Mouse (Mus musculus): ENCODE data around the gene Ms4a4c. TPM values are rescaled to one million over a fixed set of nuclear protein-coding genes. Genes with fewer than 3 reads are reported as not detected.

The Ms4a4c gene
- not detected for total RNA-seq (2021)
- long read RNA-seq, experiment 1, result 0 reads
- long read RNA-seq, experiment 2, result 0 reads

- no peak within 1 kb of the TSS for H3K27ac ChIP-seq
- no peak for TF ChIP-seq CTCF (conservative IDR thresholded peaks at IDR 0.05)
- no peak for DNase-seq (ENCODE audit: low spot score in 2 of 2)
- no peak within 1 kb of the TSS for H3K4me3 ChIP-seq
Observed at GRCm38 (mm10) chr19:11404527-11404926, at the start of gene Ms4a4c. Gene Ms4a4c (plus strand): TSS chr19:11404770.

DNA sequence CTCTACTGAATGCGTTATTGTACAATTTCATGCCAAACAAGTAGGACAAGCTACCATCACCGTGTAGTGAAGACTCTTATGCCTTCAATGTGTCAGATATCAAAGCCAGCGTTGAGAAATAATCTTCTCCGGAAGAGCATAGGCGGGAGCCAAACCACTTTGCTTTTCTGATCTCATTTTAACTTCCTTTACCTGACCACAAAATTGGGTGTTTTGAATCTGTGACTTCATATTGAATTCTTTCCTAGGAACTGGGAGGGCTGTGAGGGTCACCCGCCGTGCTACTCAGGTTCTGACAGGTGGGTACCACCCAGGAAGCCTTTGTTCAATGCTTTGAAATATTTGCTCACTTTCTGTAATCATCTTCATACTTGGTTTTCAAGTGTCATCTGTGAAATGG lies 48.8 kb upstream of the Ms4a4c start:
- H3K27ac ChIP-seq, result no peak overlapping the region

DNA sequence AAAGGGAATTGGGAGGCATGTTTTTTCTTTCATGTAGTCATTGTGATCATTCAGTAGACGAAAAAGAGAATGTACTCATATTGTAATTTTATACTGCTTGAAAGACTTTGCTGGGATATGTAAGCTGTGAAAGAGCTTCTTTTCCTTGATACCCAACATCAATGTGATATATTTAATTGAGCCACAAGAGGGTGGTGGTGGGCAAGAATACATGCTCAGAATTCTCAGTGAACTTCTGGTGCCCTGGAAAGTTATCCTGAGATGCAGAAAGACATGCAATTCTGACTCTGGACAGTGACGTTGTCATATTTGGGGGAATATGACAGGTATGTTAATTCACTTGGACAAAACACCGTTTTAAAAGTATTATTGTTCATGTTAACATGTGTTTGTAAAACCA lies 44.5 kb upstream of the Ms4a4c start:
- Histone ChIP-seq H3K4me3 (no peak overlapping the region), H3K27ac (no peak overlapping the region)
- TF ChIP-seq CTCF (conservative IDR thresholded peaks at IDR 0.05), result peak; percentile 75
- DNase-seq (ENCODE audit: low spot score in 2 of 2), result peak in 1 of 2 experiments; percentile 36

More for the DNA sequence above, 48.8 kb upstream of the Ms4a4c start:
- no peak for TF ChIP-seq CTCF (conservative IDR thresholded peaks at IDR 0.05)
- H3K4me3 ChIP-seq, result no peak overlapping the region
- DNase-seq (ENCODE audit: low spot score in 2 of 2), result no peak

DNA sequence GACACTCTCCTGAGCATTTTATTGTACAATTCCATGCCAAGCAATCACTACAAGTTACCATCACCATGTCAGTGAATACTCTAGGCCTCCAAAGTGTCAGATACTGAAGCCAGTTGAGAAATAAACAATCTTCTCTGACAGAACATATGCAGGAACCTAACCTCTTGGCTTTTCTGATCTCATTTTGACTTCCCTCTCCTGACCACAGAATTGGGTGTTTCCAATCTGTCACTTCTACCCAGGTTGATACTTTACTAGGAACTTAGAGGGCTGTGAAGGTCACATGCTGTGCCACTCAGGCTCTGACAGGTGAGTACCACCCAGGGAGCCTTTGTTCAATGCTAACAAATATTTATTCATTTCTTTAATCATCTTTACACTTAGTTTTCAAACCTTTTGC lies 42.6 kb upstream of the Ms4a4c start:
- DNase-seq (ENCODE audit: low spot score in 2 of 2), result no peak
- no peak for TF ChIP-seq CTCF (conservative IDR thresholded peaks at IDR 0.05)
- no peak overlapping the region for H3K27ac ChIP-seq
- H3K4me3 ChIP-seq, result no peak overlapping the region

DNA sequence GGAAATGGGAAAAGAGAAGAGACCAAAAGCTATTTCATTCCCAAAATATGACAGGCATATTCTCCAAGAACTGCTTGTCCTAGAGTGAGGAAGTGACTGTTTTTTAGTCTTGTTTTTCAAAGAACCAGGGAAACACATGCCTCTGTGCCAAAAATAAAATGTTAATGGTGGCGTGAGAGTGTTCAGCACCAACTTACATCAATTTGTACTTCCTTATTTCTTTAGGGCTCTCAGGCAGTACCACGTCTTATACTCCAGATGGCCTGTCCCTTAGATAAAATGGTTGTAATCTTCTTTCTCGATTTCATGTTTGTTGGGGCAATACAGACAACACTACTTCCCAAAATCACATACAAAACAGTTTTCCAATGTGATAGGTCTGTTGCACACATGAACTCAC lies 36.3 kb upstream of the Ms4a4c start:
- TF ChIP-seq CTCF (conservative IDR thresholded peaks at IDR 0.05), result no peak
- no peak overlapping the region for H3K27ac ChIP-seq

DNA sequence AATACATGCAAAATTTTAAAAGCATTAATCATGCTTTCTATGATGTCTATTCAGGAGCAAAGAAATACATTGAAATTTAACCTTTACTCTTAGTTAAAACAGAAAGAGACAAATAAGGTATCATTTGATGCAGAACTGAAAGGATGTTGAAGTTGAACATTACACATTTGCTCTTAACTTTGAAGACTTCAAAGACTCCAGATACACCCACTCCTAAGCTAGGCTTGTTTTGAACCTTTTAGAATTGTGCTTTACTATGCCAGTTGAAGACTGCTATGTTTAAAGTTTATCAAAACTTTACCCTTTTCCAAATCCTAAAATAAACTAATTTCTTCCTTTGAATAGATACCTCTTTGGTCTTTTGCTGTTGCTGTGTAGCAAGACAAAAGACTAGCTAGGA lies 33.4 kb upstream of the Ms4a4c start:
- Histone ChIP-seq H3K27ac (no peak overlapping the region), H3K4me3 (no peak overlapping the region)
- DNase-seq (ENCODE audit: low spot score in 2 of 2), result no peak
- no peak for TF ChIP-seq CTCF (conservative IDR thresholded peaks at IDR 0.05)

More for the DNA sequence above, 36.3 kb upstream of the Ms4a4c start:
- DNase-seq (ENCODE audit: low spot score in 2 of 2), result no peak
- no peak overlapping the region for H3K4me3 ChIP-seq

GRCm38 (mm10) chr19:11375273-11375672 lies 29.3 kb upstream of the Ms4a4c start, which contains the start of gene Ms4a4a:
Gene Ms4a4a (plus strand): TSS chr19:11375523.
- Histone ChIP-seq H3K4me3 (no peak within 1 kb of the TSS), H3K27ac (no peak within 1 kb of the TSS)
- no peak for DNase-seq (ENCODE audit: low spot score in 2 of 2)
- TF ChIP-seq CTCF (conservative IDR thresholded peaks at IDR 0.05), result no peak

DNA sequence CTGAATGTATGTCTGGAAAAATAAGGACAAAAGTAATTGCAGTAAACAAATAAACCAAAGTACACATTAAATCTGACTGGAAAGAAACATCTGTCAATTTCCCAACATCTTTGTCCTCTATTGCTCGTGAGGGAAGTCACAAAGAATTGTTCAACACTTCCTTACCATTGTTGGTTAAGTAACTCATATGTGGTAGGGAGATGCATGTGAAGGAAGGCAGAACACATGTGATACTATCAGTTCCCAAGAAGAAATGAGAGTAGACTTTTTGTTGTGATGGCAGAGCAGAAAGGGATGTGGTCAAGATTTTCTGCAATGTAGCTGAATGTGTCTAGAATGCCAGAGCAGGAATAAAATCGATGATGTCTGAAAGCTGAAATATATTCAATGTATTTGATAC lies 28.2 kb upstream of the Ms4a4c start:
- no peak for DNase-seq (ENCODE audit: low spot score in 2 of 2)
- Histone ChIP-seq H3K27ac (no peak overlapping the region), H3K4me3 (no peak overlapping the region)
- no peak for TF ChIP-seq CTCF (conservative IDR thresholded peaks at IDR 0.05)

- no peak overlapping the region for H3K4me3 ChIP-seq
- no peak for TF ChIP-seq CTCF (conservative IDR thresholded peaks at IDR 0.05)
- H3K27ac ChIP-seq, result no peak overlapping the region
- DNase-seq (ENCODE audit: low spot score in 2 of 2), result no peak
Observed at GRCm38 (mm10) chr19:11387109-11387508, 17.5 kb upstream of the Ms4a4c start.

- no peak for TF ChIP-seq CTCF (conservative IDR thresholded peaks at IDR 0.05)
- no peak overlapping the region for H3K4me3 ChIP-seq
- no peak for DNase-seq (ENCODE audit: low spot score in 2 of 2)
- H3K27ac ChIP-seq, result no peak overlapping the region
Observed at GRCm38 (mm10) chr19:11387685-11388084, 16.9 kb upstream of the Ms4a4c start.

GRCm38 (mm10) chr19:11388949-11389348 lies 15.6 kb upstream of the Ms4a4c start:
- H3K27ac ChIP-seq, result no peak overlapping the region
- H3K4me3 ChIP-seq, result no peak overlapping the region
- TF ChIP-seq CTCF (conservative IDR thresholded peaks at IDR 0.05), result no peak
- no peak for DNase-seq (ENCODE audit: low spot score in 2 of 2)

DNA sequence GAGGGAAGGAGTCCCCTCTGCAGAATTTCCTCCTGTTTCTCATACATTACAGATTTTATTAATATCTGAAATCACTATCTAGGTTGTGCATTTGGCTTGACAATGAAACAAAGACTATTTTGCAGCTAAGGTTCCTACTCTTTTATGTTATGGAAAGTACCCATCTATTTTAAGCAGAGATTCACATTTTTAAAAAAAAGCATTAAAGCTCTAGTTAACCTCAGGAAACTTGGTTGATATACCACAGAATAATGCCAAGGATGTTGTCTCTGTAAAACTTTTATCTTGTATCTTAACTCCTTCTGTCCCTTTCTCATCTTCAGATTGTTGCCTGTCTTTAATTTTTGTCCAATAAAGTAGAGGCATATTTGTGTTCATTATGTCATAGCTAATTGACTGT lies 8.8 kb upstream of the Ms4a4c start:
- Histone ChIP-seq H3K27ac (no peak overlapping the region), H3K4me3 (no peak overlapping the region)
- TF ChIP-seq CTCF (conservative IDR thresholded peaks at IDR 0.05), result no peak
- no peak for DNase-seq (ENCODE audit: low spot score in 2 of 2)

GRCm38 (mm10) chr19:11407428-11407827 lies 2.9 kb downstream of the Ms4a4c start:
- TF ChIP-seq CTCF (conservative IDR thresholded peaks at IDR 0.05), result no peak
- Histone ChIP-seq H3K4me3 (no peak overlapping the region), H3K27ac (no peak overlapping the region)
- no peak for DNase-seq (ENCODE audit: low spot score in 2 of 2)

- no peak for TF ChIP-seq CTCF (conservative IDR thresholded peaks at IDR 0.05)
- no peak for DNase-seq (ENCODE audit: low spot score in 2 of 2)
- Histone ChIP-seq H3K4me3 (no peak overlapping the region), H3K27ac (no peak overlapping the region)
Observed at GRCm38 (mm10) chr19:11408591-11408990, 4.0 kb downstream of the Ms4a4c start.

- DNase-seq (ENCODE audit: low spot score in 2 of 2), result no peak
- TF ChIP-seq CTCF (conservative IDR thresholded peaks at IDR 0.05), result no peak
- no peak overlapping the region for H3K4me3 ChIP-seq
- H3K27ac ChIP-seq, result no peak overlapping the region
Observed at GRCm38 (mm10) chr19:11411640-11412039, 7.1 kb downstream of the Ms4a4c start.
